Mouse (Mus musculus): ENCODE measurements around the gene Gpcpd1.
"Not testable (repeated sequence)": the region's sequence is repeated elsewhere in the genome, so short reads cannot be mapped to it uniquely, and the experiment has no call there.

Gpcpd1 gene

GRCm38 (mm10) chr2:132587240-132587779 lies at the start of gene Gpcpd1:
Gene Gpcpd1, minus strand, starts transcription at chr2:132587729.
- DNase-seq, result no peak

DNA sequence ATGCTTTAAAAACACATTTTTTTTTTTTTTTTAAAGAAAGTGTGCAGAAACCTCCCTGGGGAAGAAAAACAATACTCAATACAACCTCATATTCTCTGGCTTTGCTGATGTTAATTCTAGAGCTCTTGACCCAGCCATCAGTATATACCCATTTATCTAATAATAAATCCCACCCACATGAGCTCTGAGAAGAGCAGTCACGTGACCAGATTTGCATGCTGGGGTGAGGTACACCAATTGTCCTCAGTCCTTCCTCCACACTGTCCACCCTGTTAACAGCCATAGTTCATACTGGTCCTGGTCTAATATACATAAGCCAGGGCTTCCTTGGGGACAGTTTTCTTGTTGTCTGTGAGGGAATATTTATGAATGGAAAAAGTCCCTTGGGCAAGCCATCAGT lies 49.0 kb upstream of the Gpcpd1 start:
- no peak for DNase-seq

- DNase-seq, result no peak
Measured at GRCm38 (mm10) chr2:132628626-132629025, 41.1 kb upstream of the Gpcpd1 start.

- no peak for DNase-seq
Measured at GRCm38 (mm10) chr2:132623092-132623491, 35.6 kb upstream of the Gpcpd1 start.

- no peak for DNase-seq
Measured at GRCm38 (mm10) chr2:132617693-132618092, 30.2 kb upstream of the Gpcpd1 start.

DNA sequence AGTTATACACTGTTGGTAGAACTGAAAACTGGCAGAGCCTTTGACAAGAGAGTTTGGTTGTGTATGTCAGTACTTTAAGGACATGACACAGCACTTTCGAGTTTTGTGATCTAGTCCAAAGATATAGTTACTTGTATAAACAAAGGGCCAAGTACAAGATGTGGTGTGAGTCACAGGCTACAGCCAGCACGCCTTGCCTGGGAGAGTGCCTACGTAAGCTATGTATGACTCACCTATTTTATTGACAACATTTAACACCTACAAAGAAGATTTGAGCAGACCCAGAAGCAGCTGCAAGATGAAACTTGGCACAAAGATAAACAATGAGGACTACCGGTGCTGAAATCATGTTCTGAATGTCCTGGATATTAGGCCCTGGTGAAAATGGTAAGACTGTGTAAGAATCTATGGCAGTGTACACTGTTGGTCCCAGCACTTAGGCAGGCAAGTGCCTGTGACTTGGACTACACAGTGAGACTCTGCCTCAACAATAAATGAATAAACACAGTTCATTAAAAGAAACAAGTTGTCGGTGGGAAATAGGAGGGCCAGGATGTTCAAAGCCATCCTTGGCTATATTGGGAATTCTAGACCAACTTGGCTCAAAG lies 26.2 kb upstream of the Gpcpd1 start:
- DNase-seq, result no peak

GRCm38 (mm10) chr2:132611551-132612233 lies 24.2 kb upstream of the Gpcpd1 start:
- DNase-seq, result no peak

GRCm38 (mm10) chr2:132607141-132608093 lies 19.9 kb upstream of the Gpcpd1 start:
- peak; percentile 32 to 42 for DNase-seq

GRCm38 (mm10) chr2:132605795-132606563 lies 18.4 kb upstream of the Gpcpd1 start:
- DNase-seq, result no peak

- no peak for DNase-seq
Measured at GRCm38 (mm10) chr2:132604922-132605321, 17.4 kb upstream of the Gpcpd1 start.

DNA sequence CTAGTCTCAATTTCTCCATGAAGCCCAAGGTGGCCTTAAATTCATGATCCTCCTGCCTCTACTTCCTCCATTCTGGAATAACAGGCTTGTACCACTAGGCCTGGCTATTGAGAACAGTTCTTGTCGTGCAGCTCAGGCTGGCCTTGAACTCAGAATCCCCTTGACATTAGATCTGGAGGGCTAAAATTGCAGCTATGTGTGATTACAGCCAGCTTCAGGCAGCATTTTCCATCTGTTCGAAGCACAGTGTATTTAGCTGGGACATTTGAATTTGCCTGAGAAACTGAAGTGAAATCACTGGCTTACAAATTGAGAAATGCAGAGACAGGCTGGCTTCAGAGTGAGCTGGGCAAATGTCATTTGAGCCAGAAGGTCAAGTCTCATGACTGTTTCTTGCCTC lies 16.2 kb upstream of the Gpcpd1 start:
- no peak for DNase-seq

- no peak for DNase-seq
Measured at GRCm38 (mm10) chr2:132601777-132602176, 14.2 kb upstream of the Gpcpd1 start.

DNA sequence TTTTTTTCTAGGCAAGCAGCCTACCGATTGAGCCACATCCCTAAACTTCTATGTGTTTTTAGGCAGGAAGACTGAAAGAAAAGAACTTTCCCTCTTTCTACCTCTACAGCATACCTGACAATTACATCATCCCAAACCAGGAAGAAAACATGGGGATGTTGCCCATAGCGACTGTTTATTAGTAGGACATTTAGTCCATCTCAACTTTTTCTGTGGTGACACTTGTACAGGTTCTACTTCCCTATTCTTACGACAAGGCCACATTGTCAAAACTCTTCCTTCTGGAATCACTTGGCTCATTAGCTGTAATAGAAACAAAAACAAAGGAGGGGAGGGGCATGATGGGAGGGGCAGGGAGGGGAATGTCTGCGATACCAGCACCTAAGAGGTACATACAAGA lies 12.6 kb upstream of the Gpcpd1 start:
- DNase-seq, result no peak

GRCm38 (mm10) chr2:132599127-132599526 lies 11.6 kb upstream of the Gpcpd1 start:
- DNase-seq, result peak; percentile 77 to 82

DNA sequence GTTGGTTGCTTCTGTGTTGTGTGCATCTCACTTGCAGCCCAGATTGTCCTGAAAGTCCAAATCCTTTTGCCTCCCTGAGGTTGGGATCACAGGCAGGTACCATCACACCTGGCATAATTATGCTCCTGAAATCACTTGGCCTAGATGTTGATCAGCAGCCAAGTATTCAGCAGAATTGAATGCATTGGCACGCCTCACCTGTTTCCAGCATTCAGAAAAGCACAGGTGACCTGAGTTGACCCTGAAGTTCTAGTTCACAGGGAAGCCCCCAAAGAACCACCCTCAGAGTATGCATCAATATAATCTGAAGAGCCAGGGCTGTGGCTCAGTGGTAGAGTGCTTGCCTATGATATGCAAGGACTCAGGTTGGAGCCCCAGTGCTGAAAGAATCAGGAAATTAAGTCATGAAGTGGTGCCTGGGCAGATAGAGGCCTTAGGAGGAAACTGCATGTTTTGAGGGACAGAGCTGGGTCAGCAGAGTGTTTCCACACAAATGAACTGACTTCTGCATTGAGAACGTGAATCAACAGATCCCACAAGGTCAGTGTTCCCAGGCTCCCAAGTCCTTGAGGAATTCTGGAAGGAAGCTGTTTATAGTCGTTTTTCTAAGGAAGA lies 10.4 kb upstream of the Gpcpd1 start:
- DNase-seq, result peak in 1 of 2 experiments; percentile 30

- peak; percentile 34 to 48 for DNase-seq
Measured at GRCm38 (mm10) chr2:132597226-132597625, 9.7 kb upstream of the Gpcpd1 start.

GRCm38 (mm10) chr2:132595601-132596235 lies 8.2 kb upstream of the Gpcpd1 start:
- peak; percentile 41 to 53 for DNase-seq

- DNase-seq, result no peak
Measured at GRCm38 (mm10) chr2:132592126-132592525, 4.6 kb upstream of the Gpcpd1 start.

DNA sequence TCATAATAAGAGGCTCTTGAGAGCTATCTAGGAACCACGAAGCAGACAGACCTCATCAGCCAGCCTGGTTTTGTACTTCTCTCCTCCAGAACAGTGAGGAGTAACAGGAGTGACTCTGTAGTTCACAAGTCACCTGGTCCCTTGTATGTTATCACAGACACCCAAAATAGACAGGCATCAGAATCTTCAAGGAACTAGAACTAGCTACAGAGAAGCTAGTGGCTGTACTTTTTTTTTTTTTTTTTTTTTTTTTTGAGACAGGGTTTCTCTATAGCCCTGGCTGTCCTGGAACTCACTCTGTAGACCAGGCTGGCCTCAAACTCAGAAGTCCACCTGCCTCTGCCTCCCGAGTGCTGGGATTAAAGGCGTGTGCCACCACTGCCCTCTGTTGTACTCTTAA lies 4.0 kb upstream of the Gpcpd1 start:
- not testable (repeated sequence) for DNase-seq

GRCm38 (mm10) chr2:132589906-132590538 lies 2.5 kb upstream of the Gpcpd1 start:
- DNase-seq, result no peak

GRCm38 (mm10) chr2:132586006-132586405 lies 1.5 kb downstream of the Gpcpd1 start:
- DNase-seq, result no peak

Measured in lung, postnatal 4 days (tissue).